Mouse (Mus musculus): ENCODE results near the gene Med1.

- TF ChIP-seq CTCF (IDR thresholded peaks at IDR 0.05; ENCODE audit: extremely low read depth, insufficient read depth, insufficient read length, insufficient replicate concordance) (no peak), POLR2A (IDR thresholded peaks at IDR 0.05; ENCODE audit: low read depth, low read length) (no peak)
Measured at GRCm38 (mm10) chr11:98137836-98138235, 55.3 kb downstream of the Med1 start.

Measured in spleen, adult 2 months (tissue).